Mouse (Mus musculus) bone marrow, adult 2 months (tissue): Measurements from ENCODE around the gene Prps2.

Source experiments
- CTCF ChIP-seq: fragments of 200-500 bp; IDR thresholded peaks from 2 replicates; pipeline ENCODE4 v1.5.1; 2011; ENCODE audit warnings: low read length, control low read depth; ENCODE audit not compliant: control insufficient read depth, insufficient read depth
- POLR2A ChIP-seq: fragments of 200-500 bp; IDR thresholded peaks from 2 replicates; pipeline ENCODE4 v1.6.1; 2011; ENCODE audit warnings: low read depth, mild to moderate bottlenecking, control low read depth, low read length, borderline replicate concordance; ENCODE audit not compliant: control insufficient read depth

GRCm38 (mm10) chrX:167318819-167319396 lies 63.6 kb downstream of the Prps2 start:
- TF ChIP-seq CTCF (no peak), POLR2A (no peak)
